Mouse (Mus musculus) embryo, embryonic 10 days (tissue): Measurements from ENCODE around the gene Med21.

ENCODE experiments used
- DNase-seq: peaks from one replicate; pipeline ENCODE4 v3.0.0-alpha.2; 2015; ENCODE audit warnings: low spot score

Med21 gene

GRCm38 (mm10) chr6:146642276-146643183, at the start of gene Med21, which contains the start of gene Tm7sf3:
Gene Med21, plus strand, starts transcription at chr6:146642547.
Gene Tm7sf3, minus strand, starts transcription at chr6:146642824.
- DNase-seq, result peak; percentile 98

- DNase-seq, result no peak
These were observed 39.7 kb upstream of the Med21 start for GRCm38 (mm10) chr6:146602601-146603000.

GRCm38 (mm10) chr6:146603651-146604050, 38.7 kb upstream of the Med21 start:
- no peak for DNase-seq

DNA sequence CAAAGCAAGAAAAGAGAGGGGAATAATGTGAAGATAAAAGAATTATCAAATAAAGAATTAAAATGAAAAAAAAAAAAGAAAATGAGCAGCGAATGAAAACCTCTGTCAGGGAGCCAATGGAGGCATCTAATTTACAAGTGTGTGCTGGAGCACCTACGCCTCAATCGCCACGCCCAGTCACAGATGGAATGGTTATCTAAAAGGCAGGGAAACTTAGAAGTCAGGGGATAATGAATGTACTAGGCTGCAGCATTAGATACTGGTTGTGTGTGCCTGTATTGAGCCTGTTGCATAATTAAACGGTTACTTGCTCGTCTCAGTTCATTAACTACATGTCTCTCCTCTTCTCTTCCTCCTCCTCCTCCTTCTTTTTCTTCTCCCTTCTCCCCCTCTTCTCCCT, 31.0 kb upstream of the Med21 start:
- no peak for DNase-seq

DNA sequence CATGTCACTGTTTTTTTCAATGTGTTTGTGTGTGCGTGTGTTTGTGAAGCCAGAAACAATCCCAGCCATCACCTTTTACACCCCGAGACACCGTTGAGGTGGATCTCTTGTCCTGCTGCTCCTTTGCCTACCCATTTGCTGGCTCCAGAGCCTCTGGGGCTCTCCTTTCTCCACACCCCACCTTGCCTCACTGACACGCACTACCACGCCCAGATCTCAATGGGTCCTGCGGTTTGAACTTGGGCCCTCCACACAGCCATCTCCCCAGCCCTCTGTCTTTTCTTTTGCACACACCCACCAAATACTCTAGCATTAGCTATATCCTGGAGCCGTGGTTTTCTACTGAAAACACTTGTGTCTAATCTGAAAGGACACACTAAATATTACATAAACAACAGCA, 30.4 kb upstream of the Med21 start:
- DNase-seq, result no peak

GRCm38 (mm10) chr6:146612736-146613135, 29.6 kb upstream of the Med21 start:
- no peak for DNase-seq

DNA sequence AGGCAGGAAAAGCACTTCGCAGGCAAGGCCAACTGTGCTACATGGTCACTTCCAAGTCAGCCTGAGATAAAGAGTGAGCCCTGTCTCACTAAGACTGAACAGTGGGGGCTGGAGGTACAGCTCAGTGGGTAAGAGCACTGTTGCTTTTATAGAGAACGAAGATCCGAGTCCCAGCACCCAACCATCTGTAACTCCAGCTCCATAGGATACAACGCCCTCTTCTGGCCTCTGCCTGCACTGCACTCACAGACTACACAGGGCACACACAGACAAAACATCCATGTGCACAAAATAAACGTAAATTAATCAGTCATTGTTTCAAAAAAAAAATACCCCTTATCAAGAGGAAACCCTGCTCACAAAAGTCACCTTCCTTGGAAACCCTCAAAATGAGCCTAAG, 28.4 kb upstream of the Med21 start:
- DNase-seq, result no peak

GRCm38 (mm10) chr6:146614541-146614940, 27.8 kb upstream of the Med21 start:
- DNase-seq, result no peak

DNA sequence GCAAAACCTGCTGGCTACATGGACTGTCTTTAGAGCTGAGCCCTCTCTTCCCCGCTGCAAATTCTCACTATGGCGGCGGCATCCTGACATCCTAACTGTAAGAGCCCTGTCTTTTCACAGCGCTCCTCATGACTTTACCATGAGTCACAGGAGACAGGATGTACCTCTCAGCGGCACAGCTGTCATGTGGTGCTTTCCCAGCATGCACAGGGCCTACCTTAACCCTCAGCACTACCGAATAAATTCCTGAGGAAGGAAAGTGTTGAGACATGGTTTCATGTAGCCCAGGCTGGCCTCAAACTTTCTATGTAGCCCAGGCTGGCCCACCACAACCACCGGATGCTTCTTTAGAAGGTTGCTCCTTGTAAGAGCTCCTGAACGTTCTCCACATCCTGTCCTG, 26.5 kb upstream of the Med21 start:
- no peak for DNase-seq

GRCm38 (mm10) chr6:146616670-146617069, 25.7 kb upstream of the Med21 start:
- no peak for DNase-seq

GRCm38 (mm10) chr6:146628123-146628522, 14.2 kb upstream of the Med21 start:
- DNase-seq, result no peak

DNA sequence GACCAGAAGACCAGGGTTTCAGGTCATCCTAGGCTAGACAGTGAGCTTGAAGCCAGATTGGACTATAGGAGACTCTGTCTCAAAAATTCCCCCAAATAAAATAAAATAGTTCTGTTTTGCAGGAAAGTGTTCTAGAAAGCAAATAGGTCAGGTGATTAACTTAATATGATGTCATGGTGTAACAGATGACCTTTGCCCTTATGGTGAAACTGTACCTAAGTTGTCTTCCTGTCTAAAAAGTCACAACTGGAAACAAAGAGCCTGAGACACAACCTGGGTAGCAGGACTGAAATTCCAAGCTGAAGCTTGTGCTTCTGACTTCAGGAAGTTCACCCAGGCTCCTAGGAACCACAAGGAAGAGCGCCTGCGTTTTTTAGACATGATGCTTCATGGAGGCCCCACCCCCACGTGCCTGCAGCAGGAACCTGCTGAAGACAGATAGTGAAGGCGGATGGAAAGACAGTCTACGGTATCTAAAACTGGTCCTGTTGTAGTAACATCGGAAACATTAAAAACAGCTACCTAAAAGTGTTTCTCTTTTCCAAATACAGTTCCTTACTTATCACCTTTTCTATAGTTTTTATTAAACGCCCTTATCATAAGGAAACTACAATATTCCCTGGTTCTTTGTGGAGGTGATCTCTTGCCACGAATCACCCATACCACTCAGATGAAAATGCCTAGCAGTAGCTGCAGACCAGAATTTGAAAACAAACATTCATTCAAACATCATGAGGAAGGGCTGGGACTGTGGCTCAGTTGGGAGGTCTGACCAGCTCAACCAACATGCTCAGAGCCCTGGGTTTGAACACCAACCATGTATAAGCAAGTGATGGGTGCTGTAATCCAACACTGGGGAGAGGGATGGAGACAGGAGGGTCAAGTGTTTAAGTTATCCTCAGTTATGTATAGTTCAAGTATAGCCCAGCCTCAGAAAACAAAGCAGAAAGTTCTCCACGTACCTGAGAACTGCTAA, 12.3 kb upstream of the Med21 start:
- DNase-seq, result no peak

GRCm38 (mm10) chr6:146630961-146631360, 11.4 kb upstream of the Med21 start:
- no peak for DNase-seq

GRCm38 (mm10) chr6:146631847-146632246, 10.5 kb upstream of the Med21 start:
- no peak for DNase-seq

DNA sequence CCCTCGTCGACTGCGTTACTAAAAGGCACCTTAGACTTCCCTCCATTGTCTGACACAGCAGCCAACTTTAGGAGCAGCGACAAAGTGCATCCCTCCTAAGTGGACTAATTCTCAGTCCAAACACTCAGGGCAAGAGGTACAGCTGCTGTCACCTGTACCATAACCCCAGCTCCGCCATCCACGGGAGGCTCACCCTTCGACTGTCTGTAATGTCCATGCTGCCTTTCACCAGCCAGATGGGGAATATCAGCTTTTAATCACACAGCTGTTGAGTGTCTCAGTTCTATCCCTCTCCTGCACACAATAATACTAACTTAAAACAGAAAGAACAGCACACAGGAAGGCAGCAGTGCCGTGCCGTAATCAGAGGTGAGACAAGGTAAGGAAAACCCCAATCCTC, 9.9 kb upstream of the Med21 start:
- DNase-seq, result no peak

DNA sequence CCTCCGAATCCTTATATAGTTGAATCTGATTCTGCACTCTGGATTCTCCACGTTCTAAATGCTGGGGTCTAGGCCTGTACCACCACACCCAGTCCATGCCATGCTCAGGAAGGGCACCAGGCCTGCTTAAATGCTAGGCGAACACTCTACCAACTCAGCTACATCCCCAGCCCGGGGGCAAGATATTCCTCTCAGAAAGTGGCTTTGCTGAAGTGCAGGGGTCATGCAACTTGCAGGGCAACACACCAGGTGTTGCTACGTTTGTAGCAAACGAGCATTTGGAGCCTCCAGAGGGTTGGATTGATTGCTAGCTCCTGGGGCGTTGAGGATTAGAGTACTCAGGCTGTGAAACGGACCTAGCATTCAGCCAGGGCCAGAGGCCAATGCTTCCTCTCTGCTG, 9.2 kb upstream of the Med21 start:
- peak; percentile 31 for DNase-seq

GRCm38 (mm10) chr6:146633629-146634014, 8.7 kb upstream of the Med21 start:
- peak; percentile 47 for DNase-seq

DNA sequence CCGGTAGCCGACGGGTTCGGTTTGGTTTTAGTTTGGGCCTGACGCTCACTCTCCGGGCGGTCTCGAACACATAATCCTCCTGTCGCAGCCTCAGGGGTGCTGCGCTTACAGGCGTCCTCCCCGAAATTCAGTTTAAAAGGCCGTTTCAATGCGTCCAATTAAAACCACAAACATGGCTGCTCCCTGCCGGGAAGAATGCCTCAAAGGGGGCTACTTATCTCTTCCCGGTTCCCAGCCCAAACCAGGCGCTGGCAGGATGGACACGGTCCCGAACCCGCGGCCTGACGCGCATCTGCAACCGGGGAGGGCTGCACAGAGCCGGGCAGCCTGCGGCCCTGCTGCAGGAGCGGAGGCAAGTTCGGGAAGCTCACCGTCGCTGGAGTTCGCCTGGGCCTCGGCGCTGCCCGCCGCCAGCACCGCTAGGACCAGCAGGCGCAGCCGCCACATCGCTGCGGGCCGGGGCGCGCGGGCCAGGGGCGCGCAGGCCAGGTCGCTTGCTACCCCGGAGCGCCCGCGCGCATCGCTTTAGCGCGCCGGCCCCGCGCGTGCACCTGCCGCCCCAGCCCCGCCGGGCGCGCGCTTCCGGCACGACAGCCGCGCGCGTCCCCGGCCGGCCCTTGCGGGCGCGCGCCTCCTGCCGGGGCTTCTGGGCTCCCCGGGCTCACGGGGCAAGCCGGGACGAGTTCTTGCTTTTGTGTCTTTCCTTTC, 8.2 kb upstream of the Med21 start:
- peak; percentile 89 for DNase-seq

- DNase-seq, result peak; percentile 22
These were observed 7.4 kb upstream of the Med21 start for GRCm38 (mm10) chr6:146634759-146635606.

DNA sequence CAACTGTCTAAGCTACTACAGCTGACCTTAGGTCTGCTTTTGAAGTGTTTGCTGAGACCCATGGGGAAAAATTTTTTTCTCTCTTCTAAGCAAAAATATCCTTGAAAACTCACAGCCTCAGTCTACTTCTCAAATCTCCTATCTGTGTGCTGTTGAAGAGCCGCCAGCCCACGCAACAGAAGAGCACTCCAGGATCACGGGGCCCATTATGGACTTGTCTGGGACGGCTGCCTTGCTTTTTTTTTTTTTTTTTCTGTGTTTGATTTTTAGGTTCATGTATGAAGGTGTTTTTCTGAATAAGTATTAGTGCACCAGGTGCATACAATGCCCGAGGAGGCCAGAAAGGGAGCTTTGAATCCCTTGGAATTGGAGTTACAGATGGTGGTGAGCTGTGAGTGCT, 5.9 kb upstream of the Med21 start:
- DNase-seq, result no peak
